Mouse (Mus musculus) CH12.LX (cell line): ENCODE results near the gene Bub3. TPM values are rescaled to one million over a fixed set of nuclear protein-coding genes. Genes with fewer than 3 reads are reported as not detected.

Source experiments
- DNase-seq: peaks from one replicate; pipeline ENCODE4 v3.0.0-alpha.2; 2013; ENCODE audit errors: extremely low read depth
- H3K27ac ChIP-seq: 2 replicates; pipeline ENCODE4 v1.5.1; 2012; ENCODE audit warnings: low read depth, mild to moderate bottlenecking, control low read depth, moderate library complexity; ENCODE audit not compliant: insufficient read depth
- H3K27me3 ChIP-seq: replicated peaks from 2 replicates; pipeline ENCODE3; 2012; ENCODE audit warnings: inconsistent platforms
- H3K36me3 ChIP-seq, 2 experiments: replicated peaks in 1 of 2; 2 replicates each; pipeline versions ENCODE3 to v1.6.1; 2012; ENCODE audit warnings: inconsistent platforms in 1 of 2, low read length in 1 of 2, mild to moderate bottlenecking in 1 of 2, mixed read lengths in 1 of 2, moderate library complexity in 1 of 2; ENCODE audit not compliant: control insufficient read depth in 1 of 2, insufficient read depth in 1 of 2
- H3K4me1 ChIP-seq, 2 experiments: 2 replicates each; pipeline ENCODE4 v1.6.1; 2012; ENCODE audit warnings: inconsistent platforms in 1 of 2, moderate library complexity in 1 of 2; ENCODE audit not compliant: insufficient read depth in 2 of 2, control insufficient read depth in 1 of 2
- H3K4me2 ChIP-seq: 2 replicates; pipeline ENCODE4 v1.6.1; 2012; ENCODE audit warnings: low read depth, mild to moderate bottlenecking, control low read depth; ENCODE audit not compliant: poor library complexity, insufficient read depth, severe bottlenecking
- H3K4me3 ChIP-seq, 3 experiments: fragments of 150-350 bp in 1 of 3; sonication (generic) in 1 of 3; replicated peaks in 1 of 3; 2 replicates each; pipeline versions ENCODE3 to v1.5.1; 2011 to 2012; ENCODE audit warnings: low read depth in 2 of 3, low read length in 2 of 3, mild to moderate bottlenecking in 2 of 3, moderate library complexity in 2 of 3, control low read depth in 1 of 3, improper control_type of control experiment in 1 of 3, inconsistent platforms in 1 of 3, mixed read lengths in 1 of 3; ENCODE audit not compliant: poor library complexity in 1 of 3
- H3K79me2 ChIP-seq: replicated peaks from 2 replicates; pipeline ENCODE4 v1.6.1; 2012; ENCODE audit warnings: mild to moderate bottlenecking, moderate library complexity; ENCODE audit not compliant: control insufficient read depth, poor library complexity, insufficient read depth, severe bottlenecking; ENCODE audit errors: extremely low read depth
- H3K9ac ChIP-seq: 2 replicates; pipeline ENCODE4 v1.6.1; 2012; ENCODE audit warnings: low read depth, mild to moderate bottlenecking, control low read depth, moderate library complexity; ENCODE audit not compliant: insufficient read depth
- H3K9me3 ChIP-seq: replicated peaks from 2 replicates; pipeline ENCODE3; 2012; ENCODE audit warnings: low read length, inconsistent platforms, mixed read lengths
- CHD2 ChIP-seq: IDR thresholded peaks from 2 replicates; pipeline ENCODE4 v1.6.1; 2011; ENCODE audit warnings: low read length, improper control_type of control experiment
- ELF1 ChIP-seq: IDR thresholded peaks from 2 replicates; pipeline ENCODE4 v1.6.1; 2014; ENCODE audit warnings: low read depth, mild to moderate bottlenecking, inconsistent platforms, low read length, improper control_type of control experiment
- GABPA ChIP-seq: IDR thresholded peaks from 2 replicates; pipeline ENCODE4 v1.6.1; 2012; ENCODE audit warnings: low read depth, low read length, improper control_type of control experiment, inconsistent platforms; ENCODE audit not compliant: insufficient replicate concordance
- HCFC1 ChIP-seq: IDR thresholded peaks from 2 replicates; pipeline ENCODE4 v1.6.1; 2012; ENCODE audit warnings: low read depth, mild to moderate bottlenecking, inconsistent platforms, low read length, improper control_type of control experiment
- IRF4 ChIP-seq: IDR thresholded peaks from 2 replicates; pipeline ENCODE4 v1.6.1; 2014; ENCODE audit warnings: low read depth, mild to moderate bottlenecking, inconsistent platforms, low read length, improper control_type of control experiment
- KAT2A ChIP-seq: IDR thresholded peaks from 2 replicates; pipeline ENCODE4 v1.6.1; 2012; ENCODE audit warnings: low read length, improper control_type of control experiment, inconsistent platforms; ENCODE audit not compliant: insufficient replicate concordance
- MAFK ChIP-seq: IDR thresholded peaks from 2 replicates; pipeline ENCODE4 v1.6.1; 2011; ENCODE audit warnings: low read length, improper control_type of control experiment; ENCODE audit not compliant: insufficient replicate concordance
- MAX ChIP-seq: IDR thresholded peaks from 2 replicates; pipeline ENCODE4 v1.6.1; 2011; ENCODE audit warnings: low read length, improper control_type of control experiment
- MAZ ChIP-seq: IDR thresholded peaks from 2 replicates; pipeline ENCODE4 v1.6.1; 2012; ENCODE audit warnings: low read depth, mild to moderate bottlenecking, inconsistent platforms, low read length, improper control_type of control experiment, moderate library complexity
- MYC ChIP-seq: IDR thresholded peaks from 2 replicates; pipeline ENCODE4 v1.6.1; 2011; ENCODE audit warnings: low read depth, mild to moderate bottlenecking, improper control_type of control experiment, low read length
- NELFE ChIP-seq: IDR thresholded peaks from 2 replicates; pipeline ENCODE4 v1.6.1; 2011; ENCODE audit warnings: low read depth, low read length, improper control_type of control experiment
- NRF1 ChIP-seq: IDR thresholded peaks from 2 replicates; pipeline ENCODE4 v1.6.1; 2014; ENCODE audit warnings: low read depth, mild to moderate bottlenecking, inconsistent platforms, low read length, improper control_type of control experiment, moderate library complexity
- PAX5 ChIP-seq: IDR thresholded peaks from 2 replicates; pipeline ENCODE4 v1.6.1; 2012; ENCODE audit warnings: low read length, inconsistent platforms, mixed read lengths
- POLR2A ChIP-seq: IDR thresholded peaks from 2 replicates; pipeline ENCODE4 v1.6.1; 2011; ENCODE audit warnings: low read depth, mild to moderate bottlenecking, improper control_type of control experiment, low read length
- POLR2AphosphoS2 ChIP-seq: IDR thresholded peaks from 2 replicates; pipeline ENCODE4 v1.6.1; 2011; ENCODE audit warnings: low read depth, low read length, improper control_type of control experiment
- RAD21 ChIP-seq: IDR thresholded peaks from 2 replicates; pipeline ENCODE4 v1.6.1; 2011; ENCODE audit warnings: low read depth, mild to moderate bottlenecking, low read length, improper control_type of control experiment, moderate library complexity
- SIN3A ChIP-seq: IDR thresholded peaks from 2 replicates; pipeline ENCODE4 v1.6.1; 2012; ENCODE audit warnings: low read length, improper control_type of control experiment, inconsistent platforms
- TBP ChIP-seq: conservative IDR thresholded peaks from 2 replicates; pipeline ENCODE4 v1.6.1; 2011; ENCODE audit warnings: low read depth, low read length, improper control_type of control experiment
- TCF12 ChIP-seq: IDR thresholded peaks from 2 replicates; pipeline ENCODE4 v1.6.1; 2014; ENCODE audit warnings: low read depth, mild to moderate bottlenecking, inconsistent platforms, low read length, improper control_type of control experiment
- UBTF ChIP-seq: IDR thresholded peaks from 2 replicates; pipeline ENCODE4 v1.6.1; 2012; ENCODE audit warnings: low read depth, mild to moderate bottlenecking, inconsistent platforms, low read length, improper control_type of control experiment, moderate library complexity
- USF1 ChIP-seq: IDR thresholded peaks from 2 replicates; pipeline ENCODE4 v1.6.1; 2014; ENCODE audit warnings: low read depth, mild to moderate bottlenecking, inconsistent platforms, low read length, improper control_type of control experiment
- ZMIZ1 ChIP-seq: IDR thresholded peaks from 2 replicates; pipeline ENCODE4 v1.6.1; 2012; ENCODE audit warnings: low read depth, mild to moderate bottlenecking, inconsistent platforms, low read length, improper control_type of control experiment
- dilution Hi-C: fragments of 300-500 bp; cut with MboI; formaldehyde crosslinking; loops from 2 replicates; pipeline ENCODE4 v1.14.3; 2020; ENCODE audit warnings: low sequenced_read_pairs; ENCODE audit not compliant: extremely low pct_unique_long_range_greater_than_20kb, extremely low pct_ligation_motif_present
- in situ Hi-C: fragments of 300-500 bp; cut with MboI; formaldehyde crosslinking; loops from 3 replicates; pipeline ENCODE4 v1.14.3; 2019; ENCODE audit warnings: low sequenced_read_pairs, low pct_ligation_motif_present, low pct_unique_long_range_greater_than_20kb, mixed read lengths
- polyA plus RNA-seq: library from polyadenylated mRNA; unstranded; fragments of >175 nt; gene quantifications from 2 replicates; pipeline ENCODE4 v1.2.1, GENCODE M21; 2012; ENCODE audit warnings: low read depth; ENCODE audit not compliant: insufficient read length
- total RNA-seq, 2 experiments: library from RNA; depleted of rRNA; stranded (reverse); fragments of 300-350 nt in 1 of 2; fragments of >200 nt in 1 of 2; gene quantifications; 2 replicates each; pipeline ENCODE4 v1.2.3; 2012 to 2014

Gene Bub3
- total RNA-seq (2012; rRNA removed): 159 and 172 TPM in 2 replicates
- total RNA-seq (2014; rRNA removed): 225 and 250 TPM in 2 replicates
- polyA plus RNA-seq: 160 and 161 TPM in 2 replicates

DNA sequence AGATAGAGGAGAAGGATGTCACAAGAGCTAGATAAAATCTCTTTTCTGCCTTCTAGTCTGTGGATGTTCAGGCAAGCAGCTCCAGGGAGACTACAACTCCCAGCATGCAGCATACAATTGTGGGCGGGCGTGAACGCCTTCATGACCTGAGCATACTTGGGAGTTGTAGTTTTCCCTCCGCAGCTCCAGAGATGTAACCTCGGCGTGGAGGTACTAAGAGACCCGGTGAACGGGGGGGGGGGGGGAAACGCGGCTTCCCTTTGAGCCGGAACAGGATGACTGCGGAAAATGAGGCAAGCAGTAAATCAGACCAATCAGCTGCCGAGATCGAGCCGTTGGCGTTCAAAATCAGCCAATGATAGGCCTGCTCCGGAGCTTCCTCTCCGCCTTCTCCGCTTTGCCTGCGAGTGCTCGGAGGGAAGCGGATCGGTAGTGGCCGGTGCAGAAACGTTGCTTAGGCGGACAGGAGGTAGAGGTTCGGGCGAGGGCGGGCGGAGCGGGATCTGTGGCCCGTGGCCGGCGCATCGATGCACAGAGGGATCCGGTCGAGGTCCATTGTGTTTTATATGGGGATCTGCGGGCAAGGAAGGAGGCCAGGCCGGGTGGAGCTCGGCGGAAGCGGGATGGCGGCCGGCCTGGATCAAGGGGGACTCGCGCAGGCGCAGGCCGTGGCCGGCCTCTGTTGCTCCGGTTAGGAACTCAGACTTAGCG lies at the start of gene Bub3:
TSS of gene Bub3 (plus strand) at position 237 of the 711 bp plus-strand sequence.
- peak within 1 kb of the TSS; percentile 91 for H3K4me2 ChIP-seq
- peak within 1 kb of the TSS; percentile 85 for H3K9ac ChIP-seq
- peaks cover 32 to 37% of the 10 kb centered on the region in 2 experiments for H3K36me3 ChIP-seq
- peak within 1 kb of the TSS; percentile 85 to 91 (median 90) for H3K4me3 ChIP-seq
- dilution Hi-C loops: no loop called here
- in situ Hi-C loops: no loop called here
- H3K9me3 ChIP-seq: no peaks in the 10 kb centered on the region
- peaks cover 7% of the 10 kb centered on the region for H3K27me3 ChIP-seq
- H3K79me2 ChIP-seq: peaks cover 43% of the 10 kb centered on the region
- H3K27ac ChIP-seq: peak within 1 kb of the TSS; percentile 46
- peak; percentile 94 for DNase-seq
- TF ChIP-seq MAX (peak; percentile 40; the same call in 1 of the 2 replicates), CHD2 (peak; percentile 80), ZMIZ1 (peak; percentile 54), MYC (peak; percentile 35; the same call in 1 of the 2 replicates), GABPA (peak; percentile 89; the same call in 1 of the 2 replicates), MAZ (peak; percentile 72), ELF1 (peak; percentile 76; the same call in 1 of the 2 replicates), TBP (peak; percentile 81), SIN3A (peak; percentile 47; the same call in 1 of the 2 replicates), NELFE (peak; percentile 92), POLR2A (peak; percentile 97), NRF1 (peak; percentile 89), RAD21 (no peak), MAFK (no peak), IRF4 (peak; percentile 14; the same call in 1 of the 2 replicates), USF1 (no peak), POLR2AphosphoS2 (peak; percentile 87; the same call in 1 of the 2 replicates), HCFC1 (peak; percentile 97), KAT2A (peak; percentile 99), UBTF (no peak), TCF12 (peak; percentile 73), PAX5 (no peak)
- TF ChIP-seq, all 38 proteins: peak for 17
- peaks cover 6 to 28% of the 10 kb centered on the region in 2 experiments; a peak in 3 of 4 replicates for H3K4me1 ChIP-seq
